Mouse (Mus musculus): ENCODE results near the gene Ttll12.

Ttll12 gene

GRCm38 (mm10) chr15:83593702-83594512, 1.1 kb downstream of the Ttll12 start:
- no peak for DNase-seq (ENCODE audit: low read depth, low spot score)

- no peak for DNase-seq (ENCODE audit: low read depth, low spot score)
These were observed 1.8 kb downstream of the Ttll12 start for GRCm38 (mm10) chr15:83593189-83593585.

- DNase-seq (ENCODE audit: low read depth, low spot score), result no peak
These were observed 2.4 kb downstream of the Ttll12 start for GRCm38 (mm10) chr15:83592260-83593188.

GRCm38 (mm10) chr15:83591758-83592157, 3.2 kb downstream of the Ttll12 start:
- DNase-seq (ENCODE audit: low read depth, low spot score), result no peak

GRCm38 (mm10) chr15:83590841-83591240, 4.1 kb downstream of the Ttll12 start:
- no peak for DNase-seq (ENCODE audit: low read depth, low spot score)

- no peak for DNase-seq (ENCODE audit: low read depth, low spot score)
These were observed 10.2 kb downstream of the Ttll12 start for GRCm38 (mm10) chr15:83584741-83585220.

GRCm38 (mm10) chr15:83583419-83584156, 11.4 kb downstream of the Ttll12 start:
- DNase-seq (ENCODE audit: low read depth, low spot score), result no peak

- DNase-seq (ENCODE audit: low read depth, low spot score), result no peak
These were observed 12.0 kb downstream of the Ttll12 start for GRCm38 (mm10) chr15:83582931-83583330.

GRCm38 (mm10) chr15:83576651-83577050, 18.3 kb downstream of the Ttll12 start:
- DNase-seq (ENCODE audit: low read depth, low spot score), result no peak

GRCm38 (mm10) chr15:83575543-83575942, 19.4 kb downstream of the Ttll12 start:
- no peak for DNase-seq (ENCODE audit: low read depth, low spot score)

- DNase-seq (ENCODE audit: low read depth, low spot score), result no peak
These were observed 20.1 kb downstream of the Ttll12 start for GRCm38 (mm10) chr15:83574731-83575351.

- no peak for DNase-seq (ENCODE audit: low read depth, low spot score)
These were observed 21.4 kb downstream of the Ttll12 start for GRCm38 (mm10) chr15:83573606-83574005.

- no peak for DNase-seq (ENCODE audit: low read depth, low spot score)
These were observed 22.8 kb downstream of the Ttll12 start for GRCm38 (mm10) chr15:83572132-83572531.

- no peak for DNase-seq (ENCODE audit: low read depth, low spot score)
These were observed 23.3 kb downstream of the Ttll12 start for GRCm38 (mm10) chr15:83571636-83572035.

- DNase-seq (ENCODE audit: low read depth, low spot score), result no peak
These were observed 24.3 kb downstream of the Ttll12 start for GRCm38 (mm10) chr15:83570641-83571040.

- no peak for DNase-seq (ENCODE audit: low read depth, low spot score)
These were observed 25.3 kb downstream of the Ttll12 start for GRCm38 (mm10) chr15:83569682-83570081.

- no peak for DNase-seq (ENCODE audit: low read depth, low spot score)
These were observed 26.4 kb downstream of the Ttll12 start for GRCm38 (mm10) chr15:83568544-83568943.

- no peak for DNase-seq (ENCODE audit: low read depth, low spot score)
These were observed 27.2 kb downstream of the Ttll12 start for GRCm38 (mm10) chr15:83567728-83568127.

GRCm38 (mm10) chr15:83566006-83566405, 29.0 kb downstream of the Ttll12 start:
- DNase-seq (ENCODE audit: low read depth, low spot score), result no peak

- DNase-seq (ENCODE audit: low read depth, low spot score), result no peak
These were observed 29.5 kb downstream of the Ttll12 start for GRCm38 (mm10) chr15:83565434-83565833.
